Mouse (Mus musculus) small intestine, adult 2 months (tissue): Measurements from ENCODE around the gene Wipf1.

Experiments used
- CTCF ChIP-seq: fragments of 200-500 bp; IDR thresholded peaks from 2 replicates; pipeline ENCODE4 v1.5.1; 2012; ENCODE audit warnings: low read depth, mild to moderate bottlenecking, control low read depth, inconsistent platforms, low read length, moderate library complexity, mixed read lengths; ENCODE audit not compliant: insufficient replicate concordance, insufficient read length; ENCODE audit errors: extremely low read depth
- POLR2A ChIP-seq: fragments of 200-500 bp; IDR thresholded peaks from 2 replicates; pipeline ENCODE4 v1.6.1; 2012; ENCODE audit warnings: low read depth, mild to moderate bottlenecking, control low read depth, inconsistent platforms, low read length, moderate library complexity

- TF ChIP-seq POLR2A = no peak
- TF ChIP-seq CTCF = no peak
Measured at GRCm38 (mm10) chr2:73389951-73390350, 139.6 kb downstream of the Wipf1 start.
